Mouse (Mus musculus) thymus, adult 2 months (tissue): ENCODE measurements around the gene Tent4b.

Experiments
- CTCF ChIP-seq: fragments of 200-500 bp; IDR thresholded peaks from 2 replicates; pipeline ENCODE4 v1.5.1; 2012; ENCODE audit warnings: mild to moderate bottlenecking, control low read depth, low read length, moderate library complexity, borderline replicate concordance; ENCODE audit not compliant: control insufficient read depth, poor library complexity, insufficient read depth; ENCODE audit errors: extremely low read depth
- POLR2A ChIP-seq: fragments of 200-500 bp; IDR thresholded peaks from 2 replicates; pipeline ENCODE4 v1.6.1; 2012; ENCODE audit warnings: mild to moderate bottlenecking, low read length, control low read depth, moderate library complexity; ENCODE audit not compliant: control insufficient read depth, poor library complexity, insufficient read depth; ENCODE audit errors: extremely low read depth

GRCm38 (mm10) chr8:88266170-88266800 lies 67.3 kb downstream of the Tent4b start:
- TF ChIP-seq CTCF (peak; percentile 55; the same call in 1 of the 2 replicates), POLR2A (no peak)
